Mouse (Mus musculus) brain, embryonic 14.5 days (tissue): Measurements from ENCODE around the gene Tsku. TPM values are rescaled to one million over a fixed set of nuclear protein-coding genes. Genes with fewer than 3 reads are reported as not detected.

Experiments
- DNase-seq: peaks from one replicate; pipeline ENCODE4 v3.0.0-alpha.2; 2011; ENCODE audit warnings: low read depth
- CTCF ChIP-seq: fragments of 200-500 bp; IDR thresholded peaks from 2 replicates; pipeline ENCODE4 v1.5.1; 2012; ENCODE audit warnings: inconsistent platforms, mild to moderate bottlenecking, moderate library complexity, borderline replicate concordance; ENCODE audit not compliant: insufficient read depth, insufficient read length; ENCODE audit errors: extremely low read depth
- POLR2A ChIP-seq: fragments of 200-500 bp; IDR thresholded peaks from 2 replicates; pipeline ENCODE4 v1.6.1; 2012; ENCODE audit warnings: mild to moderate bottlenecking, inconsistent platforms, borderline replicate concordance; ENCODE audit not compliant: poor library complexity, insufficient read depth, insufficient read length, severe bottlenecking; ENCODE audit errors: extremely low read depth
- polyA plus RNA-seq: library from polyadenylated mRNA; depleted of rRNA; stranded (reverse); fragments of >200 nt; gene quantifications from 2 replicates; pipeline ENCODE4 v1.2.3, GENCODE M21; 2012

Tsku gene
- polyA plus RNA-seq, 1 experiment: 19.1 TPM

- DNase-seq: no peak
- no peak for TF ChIP-seq CTCF
- TF ChIP-seq POLR2A: no peak
Measured at GRCm38 (mm10) chr7:98382784-98383183, 21.7 kb upstream of the Tsku start.

DNA sequence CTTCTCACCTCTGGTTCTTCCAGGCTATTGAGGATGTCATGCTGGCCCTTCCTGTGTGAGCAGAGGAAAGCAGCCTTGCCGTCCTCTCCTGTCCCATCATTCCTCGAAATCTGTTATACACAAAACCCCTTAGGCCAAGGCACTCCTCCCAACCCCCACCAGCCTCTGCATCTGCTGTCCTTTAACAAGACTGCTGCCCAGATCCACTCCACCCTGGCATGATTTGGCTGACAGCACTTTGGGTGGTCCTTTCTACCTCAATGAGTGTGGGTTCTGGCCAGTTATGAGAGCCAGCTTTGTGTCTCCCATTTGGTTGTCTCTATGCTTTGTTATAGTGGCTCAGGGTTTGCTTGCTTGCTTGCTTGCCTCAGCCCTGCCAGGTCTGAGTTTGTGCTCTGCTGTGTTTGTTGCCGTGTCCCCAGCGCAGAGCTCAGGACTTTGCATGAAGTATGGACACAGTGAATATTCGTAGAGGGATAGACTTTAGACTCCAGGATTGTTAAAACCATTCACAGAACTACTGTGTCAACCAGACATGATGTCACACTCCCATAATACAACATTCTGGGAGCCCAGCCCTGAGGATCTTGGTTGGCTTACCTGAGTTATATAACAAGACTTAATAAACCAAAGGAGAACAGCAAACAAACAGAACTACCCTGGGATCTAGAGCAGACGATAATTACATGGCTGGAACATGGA, 19.2 kb upstream of the Tsku start:
- no peak for TF ChIP-seq POLR2A
- no peak for TF ChIP-seq CTCF
- peak; percentile 63 for DNase-seq

GRCm38 (mm10) chr7:98379232-98379631, 18.1 kb upstream of the Tsku start:
- TF ChIP-seq POLR2A (no peak), CTCF (no peak)
- no peak for DNase-seq

- no peak for DNase-seq
Measured at GRCm38 (mm10) chr7:98377257-98377656, 16.1 kb upstream of the Tsku start.

GRCm38 (mm10) chr7:98371161-98371560, 10.0 kb upstream of the Tsku start:
- no peak for DNase-seq
- no peak for TF ChIP-seq POLR2A
- no peak for TF ChIP-seq CTCF

More at GRCm38 (mm10) chr7:98377257-98377656, 16.1 kb upstream of the Tsku start:
- TF ChIP-seq CTCF (no peak), POLR2A (no peak)

- TF ChIP-seq POLR2A: no peak
- DNase-seq: no peak
Measured at GRCm38 (mm10) chr7:98369762-98370369, 8.7 kb upstream of the Tsku start.

DNA sequence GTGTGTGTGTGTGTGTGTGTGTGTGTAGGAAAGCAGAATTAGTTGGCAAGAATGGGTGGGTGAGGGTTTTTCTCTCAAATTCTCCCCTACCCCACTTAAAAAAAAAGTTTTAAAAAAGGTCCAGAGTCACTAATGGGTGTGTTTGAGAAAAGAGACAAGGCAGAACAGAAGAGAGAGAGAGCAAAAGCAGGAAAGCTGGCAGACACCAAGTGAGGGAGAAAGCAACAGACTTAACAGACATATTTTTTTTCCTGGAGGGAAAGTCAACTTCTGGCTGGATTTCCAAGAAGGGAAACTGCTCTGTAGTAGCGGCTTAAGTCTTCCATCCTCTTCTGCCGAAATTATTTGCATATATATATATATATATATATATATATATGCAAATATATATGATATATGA, 534 bp upstream of the Tsku start:
- TF ChIP-seq CTCF (no peak), POLR2A (no peak)
- DNase-seq: no peak

DNA sequence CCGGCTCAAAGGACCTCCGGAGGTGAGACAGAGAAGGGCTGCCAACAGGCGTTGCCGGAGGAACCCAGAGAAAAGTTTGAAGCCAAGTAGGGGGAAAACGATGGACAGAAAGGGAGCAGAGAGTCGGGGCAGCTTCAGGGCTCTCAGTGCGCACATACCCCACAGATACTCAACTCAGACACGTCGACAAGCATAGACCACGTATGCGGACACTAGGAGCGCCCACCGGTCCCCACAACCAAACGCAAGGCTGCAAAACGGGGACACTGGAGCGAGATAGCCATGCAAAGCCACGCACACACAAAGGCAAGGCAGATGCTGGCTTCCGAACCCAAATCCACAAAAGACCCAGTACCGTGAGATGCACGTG, 522 bp downstream of the Tsku start:
- no peak for DNase-seq

DNA sequence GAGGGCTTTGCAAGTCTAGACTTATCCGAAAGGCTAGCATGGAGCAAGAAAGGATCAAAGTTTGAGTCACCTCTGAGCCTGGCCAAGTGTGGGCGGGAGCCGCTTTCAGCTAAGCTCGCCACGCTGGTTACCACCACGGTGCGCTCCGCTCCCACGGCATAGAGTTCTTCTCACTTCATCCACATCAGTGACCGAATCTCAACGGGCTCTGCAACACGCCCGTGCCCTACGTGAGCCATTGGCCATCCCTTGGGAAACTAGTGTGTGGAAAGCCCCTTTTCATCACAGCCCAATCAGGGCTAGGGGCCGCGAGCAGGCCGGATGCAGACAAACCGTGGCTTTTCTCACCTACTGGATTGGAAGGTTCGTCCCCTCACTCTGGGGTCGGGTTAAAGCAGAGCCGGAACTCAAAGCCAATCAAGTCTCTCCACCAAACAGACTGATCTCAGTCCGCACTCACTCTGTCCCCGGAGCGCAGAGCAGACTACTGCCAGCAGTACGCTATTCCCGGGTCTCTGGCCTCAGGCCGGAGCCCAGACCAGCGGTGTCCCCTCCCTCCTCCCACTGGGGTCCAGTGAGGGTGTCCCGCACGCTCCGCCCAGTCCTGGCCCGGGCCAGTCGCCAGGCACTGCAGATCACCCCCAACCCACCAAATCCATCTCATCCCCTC, 1.0 kb downstream of the Tsku start:
- no peak for TF ChIP-seq CTCF
- TF ChIP-seq POLR2A: no peak
- DNase-seq: peak; percentile 83

More for the DNA sequence above, 522 bp downstream of the Tsku start:
- TF ChIP-seq CTCF (no peak), POLR2A (no peak)

- TF ChIP-seq CTCF: no peak
- no peak for TF ChIP-seq POLR2A
Measured at GRCm38 (mm10) chr7:98358016-98358415, 3.1 kb downstream of the Tsku start.

GRCm38 (mm10) chr7:98357324-98357723, 3.8 kb downstream of the Tsku start:
- DNase-seq: no peak
- TF ChIP-seq POLR2A (no peak), CTCF (no peak)

More at GRCm38 (mm10) chr7:98358016-98358415, 3.1 kb downstream of the Tsku start:
- no peak for DNase-seq

GRCm38 (mm10) chr7:98354921-98355310, 6.2 kb downstream of the Tsku start:
- DNase-seq: no peak
- TF ChIP-seq POLR2A: no peak
- no peak for TF ChIP-seq CTCF
